Mouse (Mus musculus): ENCODE measurements around the gene Hnf4a. TPM values are rescaled to one million over a fixed set of nuclear protein-coding genes. Genes with fewer than 3 reads are reported as not detected.

The Hnf4a gene
- polyA plus RNA-seq, 1 experiment from 2014 or later: not detected

GRCm38 (mm10) chr2:163586384-163587261 is 80.0 kb downstream of the Hnf4a start:
- no peak overlapping the region for H3K27ac ChIP-seq (replicated peaks)
- no peaks in the 10 kb centered on the region for H3K9me3 ChIP-seq
- no peak overlapping the region for H3K4me3 ChIP-seq
- no peaks in the 10 kb centered on the region for H3K4me1 ChIP-seq
- no peak overlapping the region for H3K4me2 ChIP-seq (replicated peaks)
- 0 out of 2 replicates have a peak, but pooled peaks cover 6% of the 10 kb centered on the region for H3K27me3 ChIP-seq
- ATAC-seq (ENCODE audit: low FRiP score, low read depth): no peak
- H3K36me3 ChIP-seq: no peaks in the 10 kb centered on the region
- H3K9ac ChIP-seq (replicated peaks): no peak overlapping the region
- 50% methylated on average over 19 of the region's 19 CpGs for whole genome bisulfite sequencing

GRCm38 (mm10) chr2:163587506-163587905 is 80.9 kb downstream of the Hnf4a start:
- Histone ChIP-seq H3K36me3 (no peaks in the 10 kb centered on the region), H3K4me2 (replicated peaks) (no peak overlapping the region), H3K27me3 (0 out of 2 replicates have a peak, but pooled peaks cover 6% of the 10 kb centered on the region), H3K4me3 (no peak overlapping the region), H3K27ac (replicated peaks) (no peak overlapping the region), H3K4me1 (no peaks in the 10 kb centered on the region), H3K9ac (replicated peaks) (no peak overlapping the region), H3K9me3 (no peaks in the 10 kb centered on the region)
- ATAC-seq (ENCODE audit: low FRiP score, low read depth): no peak
- WGBS: 86% methylated on average over 5 of the region's 5 CpGs

- Histone ChIP-seq H3K4me1 (no peaks in the 10 kb centered on the region), H3K9ac (replicated peaks) (no peak overlapping the region), H3K9me3 (no peaks in the 10 kb centered on the region), H3K4me3 (no peak overlapping the region), H3K36me3 (no peaks in the 10 kb centered on the region), H3K27ac (replicated peaks) (no peak overlapping the region), H3K4me2 (replicated peaks) (no peak overlapping the region), H3K27me3 (0 out of 2 replicates have a peak, but pooled peaks cover 6% of the 10 kb centered on the region)
- ATAC-seq (ENCODE audit: low FRiP score, low read depth): no peak
- WGBS: 78% methylated on average over 12 of the region's 12 CpGs
Measured at GRCm38 (mm10) chr2:163590211-163590610, 83.6 kb downstream of the Hnf4a start.

- Histone ChIP-seq H3K4me2 (replicated peaks) (no peak overlapping the region), H3K36me3 (no peaks in the 10 kb centered on the region), H3K9ac (replicated peaks) (no peak overlapping the region), H3K27me3 (0 out of 2 replicates have a peak, but pooled peaks cover 6% of the 10 kb centered on the region), H3K4me3 (no peak overlapping the region), H3K9me3 (no peaks in the 10 kb centered on the region), H3K27ac (replicated peaks) (no peak overlapping the region), H3K4me1 (no peaks in the 10 kb centered on the region)
- WGBS: 80% methylated on average over 5 of the region's 5 CpGs
- no peak for ATAC-seq (ENCODE audit: low FRiP score, low read depth)
Measured at GRCm38 (mm10) chr2:163590996-163591395, 84.4 kb downstream of the Hnf4a start.

- WGBS: 90% methylated on average over 1 of the region's 1 CpGs
- Histone ChIP-seq H3K4me3 (no peak overlapping the region), H3K27me3 (0 out of 2 replicates have a peak, but pooled peaks cover 6% of the 10 kb centered on the region), H3K9me3 (no peaks in the 10 kb centered on the region), H3K36me3 (no peaks in the 10 kb centered on the region), H3K9ac (replicated peaks) (no peak overlapping the region), H3K4me1 (no peaks in the 10 kb centered on the region), H3K4me2 (replicated peaks) (no peak overlapping the region), H3K27ac (replicated peaks) (no peak overlapping the region)
- ATAC-seq (ENCODE audit: low FRiP score, low read depth): no peak
Measured at GRCm38 (mm10) chr2:163592084-163592483, 85.5 kb downstream of the Hnf4a start.

GRCm38 (mm10) chr2:163593636-163594282 is 87.2 kb downstream of the Hnf4a start:
- Histone ChIP-seq H3K4me1 (no peaks in the 10 kb centered on the region), H3K9ac (replicated peaks) (no peak overlapping the region), H3K9me3 (no peaks in the 10 kb centered on the region), H3K4me3 (no peak overlapping the region), H3K27me3 (no peaks in the 10 kb centered on the region), H3K36me3 (no peaks in the 10 kb centered on the region), H3K27ac (replicated peaks) (no peak overlapping the region), H3K4me2 (replicated peaks) (no peak overlapping the region)
- 90% methylated on average over 10 of the region's 10 CpGs for WGBS
- no peak for ATAC-seq (ENCODE audit: low FRiP score, low read depth)

GRCm38 (mm10) chr2:163595119-163595518 is 88.5 kb downstream of the Hnf4a start:
- Histone ChIP-seq H3K36me3 (no peaks in the 10 kb centered on the region), H3K4me3 (no peak overlapping the region), H3K9me3 (no peaks in the 10 kb centered on the region), H3K4me2 (replicated peaks) (no peak overlapping the region), H3K4me1 (no peaks in the 10 kb centered on the region), H3K9ac (replicated peaks) (no peak overlapping the region), H3K27me3 (no peaks in the 10 kb centered on the region), H3K27ac (replicated peaks) (no peak overlapping the region)
- 31% methylated on average over 2 of the region's 2 CpGs for WGBS
- no peak for ATAC-seq (ENCODE audit: low FRiP score, low read depth)

- no peaks in the 10 kb centered on the region for H3K9me3 ChIP-seq
- no peak overlapping the region; the same call in 1 of the 2 replicates for H3K27ac ChIP-seq (replicated peaks)
- no peak overlapping the region for H3K9ac ChIP-seq (replicated peaks)
- 83% methylated on average over 13 of the region's 13 CpGs for WGBS
- H3K4me1 ChIP-seq: no peaks in the 10 kb centered on the region
- ATAC-seq (ENCODE audit: low FRiP score, low read depth): no peak
- H3K4me2 ChIP-seq (replicated peaks): no peak overlapping the region
- H3K36me3 ChIP-seq: no peaks in the 10 kb centered on the region
- H3K27me3 ChIP-seq: no peaks in the 10 kb centered on the region
- H3K4me3 ChIP-seq: no peak overlapping the region
Measured at GRCm38 (mm10) chr2:163596057-163596872, 89.7 kb downstream of the Hnf4a start.

GRCm38 (mm10) chr2:163596873-163597155 is 90.2 kb downstream of the Hnf4a start:
- H3K4me3 ChIP-seq: no peak overlapping the region
- no peak for ATAC-seq (ENCODE audit: low FRiP score, low read depth)
- H3K9ac ChIP-seq (replicated peaks): no peak overlapping the region
- no peaks in the 10 kb centered on the region for H3K27me3 ChIP-seq
- no peaks in the 10 kb centered on the region for H3K4me1 ChIP-seq
- 79% methylated on average over 3 of the region's 3 CpGs for WGBS
- no peaks in the 10 kb centered on the region for H3K36me3 ChIP-seq
- H3K4me2 ChIP-seq (replicated peaks): no peak overlapping the region
- no peaks in the 10 kb centered on the region for H3K9me3 ChIP-seq
- H3K27ac ChIP-seq (replicated peaks): no peak overlapping the region

GRCm38 (mm10) chr2:163597661-163598060 is 91.1 kb downstream of the Hnf4a start:
- Histone ChIP-seq H3K9me3 (no peaks in the 10 kb centered on the region), H3K4me3 (no peak overlapping the region), H3K9ac (replicated peaks) (no peak overlapping the region), H3K27me3 (no peaks in the 10 kb centered on the region), H3K4me1 (peaks cover 1% of the 10 kb centered on the region), H3K27ac (replicated peaks) (no peak overlapping the region), H3K36me3 (no peaks in the 10 kb centered on the region), H3K4me2 (replicated peaks) (no peak overlapping the region)
- 62% methylated on average over 4 of the region's 4 CpGs for WGBS
- no peak for ATAC-seq (ENCODE audit: low FRiP score, low read depth)

- no peak for ATAC-seq (ENCODE audit: low FRiP score, low read depth)
- peaks cover 10% of the 10 kb centered on the region for H3K4me1 ChIP-seq
- no peak overlapping the region for H3K27ac ChIP-seq (replicated peaks)
- H3K36me3 ChIP-seq: no peaks in the 10 kb centered on the region
- no peaks in the 10 kb centered on the region for H3K9me3 ChIP-seq
- H3K4me2 ChIP-seq (replicated peaks): no peak overlapping the region
- no peak overlapping the region for H3K9ac ChIP-seq (replicated peaks)
- H3K4me3 ChIP-seq: no peak overlapping the region
- WGBS: 6% methylated on average over 1 of the region's 1 CpGs
- no peaks in the 10 kb centered on the region for H3K27me3 ChIP-seq
Measured at GRCm38 (mm10) chr2:163599226-163599625, 92.6 kb downstream of the Hnf4a start.

- H3K9ac ChIP-seq (replicated peaks): no peak overlapping the region
- no peak overlapping the region for H3K4me3 ChIP-seq
- H3K9me3 ChIP-seq: no peaks in the 10 kb centered on the region
- no peak overlapping the region for H3K27ac ChIP-seq (replicated peaks)
- 84% methylated on average over 7 of the region's 7 CpGs for WGBS
- H3K4me1 ChIP-seq: peaks cover 10% of the 10 kb centered on the region
- ATAC-seq (ENCODE audit: low FRiP score, low read depth): no peak
- H3K4me2 ChIP-seq (replicated peaks): no peak overlapping the region
- H3K27me3 ChIP-seq: no peaks in the 10 kb centered on the region
- H3K36me3 ChIP-seq: no peaks in the 10 kb centered on the region
Measured at GRCm38 (mm10) chr2:163601066-163601465, 94.5 kb downstream of the Hnf4a start.

Data from midbrain, embryonic 12.5 days (tissue).